Mouse (Mus musculus): Measurements from ENCODE around the gene Idh2. TPM values are rescaled to one million over a fixed set of nuclear protein-coding genes. Genes with fewer than 3 reads are reported as not detected.

Gene Idh2
- polyA plus RNA-seq, 1 experiment, result 48.6 TPM

DNA sequence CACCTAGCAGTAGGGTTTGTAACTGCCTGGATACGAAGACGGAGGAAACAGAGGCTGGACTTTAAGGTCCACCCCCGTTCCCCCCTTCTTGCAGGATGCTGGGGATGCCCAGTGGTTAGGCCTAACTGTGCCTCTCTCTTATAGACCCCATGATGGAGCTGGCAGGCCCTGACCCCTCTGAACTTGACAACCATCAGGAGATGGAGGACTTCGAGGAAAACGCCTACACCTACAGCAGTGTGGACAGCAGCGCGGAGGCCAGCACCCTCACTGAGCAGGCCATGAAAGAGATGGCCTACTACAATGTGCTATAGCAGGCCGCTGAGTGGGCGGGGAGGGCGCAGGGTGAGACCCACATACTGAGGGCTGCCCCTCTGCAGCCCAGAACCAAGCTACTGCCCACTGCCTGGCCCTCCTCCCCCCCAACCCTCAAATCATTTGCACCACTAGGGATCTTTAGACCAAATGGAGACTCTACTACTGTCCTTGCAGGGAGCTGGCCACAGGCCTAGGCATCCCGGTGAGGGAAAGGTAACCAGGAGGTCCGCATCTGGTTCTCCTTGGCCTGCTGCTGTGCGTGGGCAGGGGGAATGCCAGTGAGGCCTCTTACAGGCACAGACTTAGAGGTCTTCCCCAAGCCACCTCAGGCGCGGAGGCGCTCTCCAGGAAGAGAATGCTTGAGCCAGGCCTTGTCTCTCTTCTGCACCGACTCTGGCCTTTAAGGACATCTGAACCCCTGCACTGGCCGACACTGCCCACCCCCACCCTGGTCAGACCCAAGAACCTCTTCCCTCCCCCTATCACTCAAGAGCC lies 24.8 kb downstream of the Idh2 start:
- Histone ChIP-seq H3K27ac (ENCODE audit: insufficient read depth, low read depth, low read length) (no peak overlapping the region), H3K4me1 (ENCODE audit: control insufficient read depth, insufficient read depth, low read length) (0 out of 2 replicates have a peak, but pooled peaks cover 9% of the 10 kb centered on the region), H3K4me3 (ENCODE audit: insufficient read depth, low read length) (no peak overlapping the region)
- TF ChIP-seq CTCF (IDR thresholded peaks at IDR 0.05; ENCODE audit: low read depth, low read length) (no peak), POLR2A (IDR thresholded peaks at IDR 0.05; ENCODE audit: borderline replicate concordance, low read depth, low read length) (no peak)

- H3K4me1 ChIP-seq (ENCODE audit: control insufficient read depth, insufficient read depth, low read length), result 0 out of 2 replicates have a peak, but pooled peaks cover 9% of the 10 kb centered on the region
- TF ChIP-seq POLR2A (IDR thresholded peaks at IDR 0.05; ENCODE audit: borderline replicate concordance, low read depth, low read length), result no peak
- TF ChIP-seq CTCF (IDR thresholded peaks at IDR 0.05; ENCODE audit: low read depth, low read length), result no peak
- H3K27ac ChIP-seq (ENCODE audit: insufficient read depth, low read depth, low read length), result no peak overlapping the region
- no peak overlapping the region for H3K4me3 ChIP-seq (ENCODE audit: insufficient read depth, low read length)
Measured at GRCm38 (mm10) chr7:80088191-80088590, 27.0 kb downstream of the Idh2 start.

DNA sequence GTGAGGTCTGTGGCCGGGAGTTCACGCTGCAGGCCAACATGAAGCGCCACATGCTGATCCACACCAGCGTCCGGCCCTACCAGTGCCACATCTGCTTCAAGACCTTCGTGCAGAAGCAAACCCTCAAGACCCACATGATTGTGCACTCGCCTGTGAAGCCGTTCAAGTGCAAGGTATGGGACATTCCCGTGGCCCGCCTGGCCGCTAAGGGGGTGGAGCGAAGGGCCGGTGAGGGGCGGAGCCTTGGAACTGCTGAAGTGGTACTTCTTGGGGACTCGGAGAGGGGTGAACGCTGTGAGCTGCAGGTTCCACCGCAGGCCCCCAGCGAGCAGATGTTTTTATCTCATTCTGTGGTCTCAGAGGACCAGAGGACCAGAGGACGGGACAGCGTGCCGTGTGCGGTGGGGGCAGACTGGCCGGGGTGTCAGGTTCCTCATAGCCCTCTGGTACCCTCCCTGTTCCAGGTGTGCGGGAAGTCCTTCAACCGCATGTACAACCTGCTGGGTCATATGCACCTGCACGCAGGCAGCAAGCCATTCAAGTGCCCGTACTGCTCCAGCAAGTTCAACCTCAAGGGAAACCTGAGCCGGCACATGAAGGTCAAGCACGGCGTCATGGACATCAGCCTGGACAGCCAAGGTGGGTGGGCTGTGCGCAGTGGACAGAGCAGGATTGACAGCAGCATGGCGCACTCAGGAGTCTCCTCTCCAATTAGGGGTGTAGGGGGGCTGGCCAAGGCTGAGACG lies 29.0 kb downstream of the Idh2 start:
- H3K4me3 ChIP-seq (ENCODE audit: insufficient read depth, low read length), result no peak overlapping the region
- H3K4me1 ChIP-seq (ENCODE audit: control insufficient read depth, insufficient read depth, low read length), result 0 out of 2 replicates have a peak, but pooled peaks cover 1% of the 10 kb centered on the region
- TF ChIP-seq CTCF (IDR thresholded peaks at IDR 0.05; ENCODE audit: low read depth, low read length) (no peak), POLR2A (IDR thresholded peaks at IDR 0.05; ENCODE audit: borderline replicate concordance, low read depth, low read length) (no peak)
- H3K27ac ChIP-seq (ENCODE audit: insufficient read depth, low read depth, low read length), result no peak overlapping the region

DNA sequence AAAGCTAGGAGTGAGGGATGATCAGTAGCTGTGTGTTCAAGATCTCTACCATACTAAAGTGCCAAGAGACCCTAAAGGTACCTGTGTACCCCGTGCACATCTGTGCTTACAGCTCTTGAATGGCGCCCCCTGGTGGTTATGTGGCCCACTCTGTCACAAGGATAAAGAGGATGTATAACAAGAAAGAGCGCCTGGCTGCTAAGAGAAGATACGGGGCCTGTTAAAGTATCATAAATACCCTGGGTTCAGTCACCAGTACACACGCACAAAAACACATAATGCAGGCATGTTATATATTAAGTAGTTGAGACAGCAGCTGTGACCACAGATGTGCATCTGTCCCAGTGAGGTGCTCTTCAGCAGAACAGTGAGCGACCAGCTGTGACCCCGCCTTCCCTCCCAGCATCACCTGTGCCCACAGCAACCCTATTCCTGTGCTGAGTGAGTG lies 30.7 kb downstream of the Idh2 start:
- TF ChIP-seq CTCF (IDR thresholded peaks at IDR 0.05; ENCODE audit: low read depth, low read length) (peak; percentile 93), POLR2A (IDR thresholded peaks at IDR 0.05; ENCODE audit: borderline replicate concordance, low read depth, low read length) (no peak)
- Histone ChIP-seq H3K27ac (ENCODE audit: insufficient read depth, low read depth, low read length) (no peak overlapping the region), H3K4me1 (ENCODE audit: control insufficient read depth, insufficient read depth, low read length) (peaks cover 16% of the 10 kb centered on the region), H3K4me3 (ENCODE audit: insufficient read depth, low read length) (no peak overlapping the region)

- Histone ChIP-seq H3K4me1 (ENCODE audit: control insufficient read depth, insufficient read depth, low read length) (peaks cover 32% of the 10 kb centered on the region), H3K27ac (ENCODE audit: insufficient read depth, low read depth, low read length) (no peak overlapping the region), H3K4me3 (ENCODE audit: insufficient read depth, low read length) (no peak overlapping the region)
- no peak for TF ChIP-seq POLR2A (IDR thresholded peaks at IDR 0.05; ENCODE audit: borderline replicate concordance, low read depth, low read length)
- no peak for TF ChIP-seq CTCF (IDR thresholded peaks at IDR 0.05; ENCODE audit: low read depth, low read length)
Measured at GRCm38 (mm10) chr7:80081586-80082554, 33.3 kb downstream of the Idh2 start.

- Histone ChIP-seq H3K4me3 (ENCODE audit: insufficient read depth, low read length) (peak overlapping the region; percentile 29), H3K4me1 (ENCODE audit: control insufficient read depth, insufficient read depth, low read length) (peaks cover 58% of the 10 kb centered on the region), H3K27ac (ENCODE audit: insufficient read depth, low read depth, low read length) (peak overlapping the region; percentile 95)
- TF ChIP-seq POLR2A (IDR thresholded peaks at IDR 0.05; ENCODE audit: borderline replicate concordance, low read depth, low read length), result no peak
- TF ChIP-seq CTCF (IDR thresholded peaks at IDR 0.05; ENCODE audit: low read depth, low read length), result no peak
Measured at GRCm38 (mm10) chr7:80078792-80079301, 36.3 kb downstream of the Idh2 start.

DNA sequence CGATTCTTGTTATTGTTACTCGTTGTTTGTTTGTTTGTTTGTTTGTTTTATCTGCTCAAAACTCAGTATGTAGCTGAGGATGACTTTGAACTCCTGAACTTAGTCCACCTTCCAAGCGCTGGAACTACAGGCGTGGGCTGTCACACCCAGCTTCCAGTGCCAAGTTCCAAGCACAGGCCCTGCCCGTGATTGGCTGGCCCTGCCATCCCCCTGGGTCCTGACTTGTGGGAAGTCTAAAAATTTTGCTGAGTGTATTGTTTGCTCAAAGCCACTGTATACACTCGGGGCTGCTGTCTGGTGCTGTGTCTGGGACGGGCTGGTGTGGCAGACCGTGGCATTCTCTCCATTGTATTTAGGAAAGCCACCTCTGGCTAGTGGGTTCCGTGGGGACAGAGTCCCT lies 37.4 kb downstream of the Idh2 start:
- no peak overlapping the region for H3K4me3 ChIP-seq (ENCODE audit: insufficient read depth, low read length)
- peak overlapping the region; percentile 93 for H3K27ac ChIP-seq (ENCODE audit: insufficient read depth, low read depth, low read length)
- peaks cover 68% of the 10 kb centered on the region for H3K4me1 ChIP-seq (ENCODE audit: control insufficient read depth, insufficient read depth, low read length)
- TF ChIP-seq CTCF (IDR thresholded peaks at IDR 0.05; ENCODE audit: low read depth, low read length) (no peak), POLR2A (IDR thresholded peaks at IDR 0.05; ENCODE audit: borderline replicate concordance, low read depth, low read length) (no peak)

DNA sequence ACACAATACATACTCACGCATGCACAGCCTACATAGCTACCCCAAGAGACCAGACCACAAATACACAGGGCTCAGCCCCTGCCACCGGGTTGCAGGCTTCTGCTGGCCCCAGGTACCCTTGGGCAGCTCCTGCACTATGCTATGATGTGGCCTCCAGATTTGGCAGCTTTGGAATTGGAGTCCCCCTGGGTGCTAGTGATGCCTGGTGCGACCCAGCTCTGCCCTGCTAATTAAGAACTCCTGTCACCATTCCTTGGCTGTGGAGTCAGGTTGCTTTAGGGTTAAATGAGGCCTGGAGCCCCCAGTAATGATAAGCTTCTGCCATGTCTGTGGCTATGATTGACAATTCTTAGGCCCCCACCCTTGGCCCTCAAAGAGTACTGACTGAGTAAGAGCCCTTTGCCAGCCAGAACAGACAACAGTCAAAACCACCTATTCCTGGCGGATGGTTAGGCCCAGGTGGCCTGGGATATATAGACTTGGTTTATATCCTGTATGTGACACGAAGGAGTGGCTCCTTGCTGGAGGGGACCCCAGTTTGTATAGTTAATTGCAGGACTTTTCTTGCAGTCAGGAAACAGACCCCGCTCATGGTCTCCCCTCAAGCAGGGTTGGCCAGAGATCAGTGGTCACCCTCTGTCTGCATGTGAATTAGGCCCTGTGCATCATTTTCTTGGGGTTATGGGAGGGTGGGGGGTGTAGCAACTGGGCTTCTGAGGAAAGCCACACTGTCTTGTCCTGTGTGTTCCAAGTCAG lies 38.1 kb downstream of the Idh2 start:
- TF ChIP-seq POLR2A (IDR thresholded peaks at IDR 0.05; ENCODE audit: borderline replicate concordance, low read depth, low read length) (no peak), CTCF (IDR thresholded peaks at IDR 0.05; ENCODE audit: low read depth, low read length) (no peak)
- Histone ChIP-seq H3K4me3 (ENCODE audit: insufficient read depth, low read length) (no peak overlapping the region), H3K27ac (ENCODE audit: insufficient read depth, low read depth, low read length) (peak overlapping the region; percentile 93), H3K4me1 (ENCODE audit: control insufficient read depth, insufficient read depth, low read length) (peaks cover 75% of the 10 kb centered on the region)
